Mouse (Mus musculus) liver, postnatal 0 days (tissue): ENCODE results near the gene Zfp39. TPM values are rescaled to one million over a fixed set of nuclear protein-coding genes. Genes with fewer than 3 reads are reported as not detected.
A peak's percentile ranks its signal among the peaks of the same experiment; 100 is the strongest.
"Not testable (repeated sequence)": the region's sequence is repeated elsewhere in the genome, so short reads cannot be mapped to it uniquely, and the experiment has no call there.

Experiments used
- ATAC-seq: fragments of 200-750 bp; cut with Nextera tagmentation; 2 replicates; pipeline ENCODE4 v1.8.0; 2017; ENCODE audit warnings: mild to moderate bottlenecking, moderate library complexity
- DNase-seq: peaks from one replicate; pipeline ENCODE4 v3.0.0-alpha.2; 2016
- H3K27ac ChIP-seq: fragments of 300-500 bp; sonication (generic); 2 replicates; pipeline ENCODE4 v1.5.1; 2014; ENCODE audit warnings: antibody characterized with exemption, moderate library complexity, mild to moderate bottlenecking, low read depth
- H3K27me3 ChIP-seq: fragments of 300-500 bp; sonication (generic); 2 replicates; pipeline ENCODE4 v1.6.1; 2014; ENCODE audit warnings: low read length, control low read depth, mixed read lengths; ENCODE audit not compliant: insufficient read depth
- H3K36me3 ChIP-seq: fragments of 300-500 bp; sonication (generic); replicated peaks from 2 replicates; pipeline ENCODE4 v1.6.1; 2014; ENCODE audit warnings: mild to moderate bottlenecking, control low read depth, low read length, moderate library complexity, mixed read lengths; ENCODE audit not compliant: insufficient read depth
- H3K4me1 ChIP-seq: fragments of 300-500 bp; sonication (generic); 2 replicates; pipeline ENCODE4 v1.6.1; 2014; ENCODE audit warnings: antibody characterized with exemption, mild to moderate bottlenecking, control low read depth; ENCODE audit not compliant: insufficient read depth
- H3K4me2 ChIP-seq: fragments of 300-500 bp; sonication (generic); 2 replicates; pipeline ENCODE4 v1.6.1; 2014; ENCODE audit warnings: low read depth, mild to moderate bottlenecking, low read length, moderate library complexity, mixed read lengths
- H3K4me3 ChIP-seq: fragments of 300-500 bp; sonication (generic); 2 replicates; pipeline ENCODE4 v1.5.1; 2014; ENCODE audit warnings: low read depth, low read length
- H3K9ac ChIP-seq: fragments of 300-500 bp; sonication (generic); replicated peaks from 2 replicates; pipeline ENCODE4 v1.6.1; 2014; ENCODE audit warnings: mild to moderate bottlenecking, moderate library complexity
- H3K9me3 ChIP-seq: fragments of 300-500 bp; sonication (generic); 2 replicates; pipeline ENCODE4 v1.6.1; 2016; ENCODE audit warnings: mild to moderate bottlenecking, control low read depth, low read length, mixed read lengths
- CTCF ChIP-seq: sonication (generic); IDR thresholded peaks from 2 replicates; pipeline ENCODE4 v1.5.1; 2016; ENCODE audit warnings: antibody characterized with exemption, low read depth
- EP300 ChIP-seq: IDR thresholded peaks from 2 replicates; pipeline ENCODE4 v1.6.1; 2016; ENCODE audit warnings: antibody characterized with exemption, low read depth, mild to moderate bottlenecking
- whole genome bisulfite sequencing: fragments of 180-500 bp; shearing (Covaris S2); extraction: QIAGEN DNeasy Blood & Tissue Kit; methylation state at CpG from one replicate; pipeline ENCODE4 v1.1.7; 2014; ENCODE audit not compliant: insufficient replicate concordance; 5-methylcytosine and 5-hydroxymethylcytosine counted together
- polyA plus RNA-seq: library from polyadenylated mRNA; unstranded; fragments of >200 nt; fragmentation: Nextera tagmentation; extraction: Ambion mirVana; gene quantifications from 2 replicates; pipeline ENCODE4 v1.2.1, GENCODE M21; 2015

Gene Zfp39
- polyA plus RNA-seq, 1 experiment from 2014 or later, result 3.1 TPM

DNA sequence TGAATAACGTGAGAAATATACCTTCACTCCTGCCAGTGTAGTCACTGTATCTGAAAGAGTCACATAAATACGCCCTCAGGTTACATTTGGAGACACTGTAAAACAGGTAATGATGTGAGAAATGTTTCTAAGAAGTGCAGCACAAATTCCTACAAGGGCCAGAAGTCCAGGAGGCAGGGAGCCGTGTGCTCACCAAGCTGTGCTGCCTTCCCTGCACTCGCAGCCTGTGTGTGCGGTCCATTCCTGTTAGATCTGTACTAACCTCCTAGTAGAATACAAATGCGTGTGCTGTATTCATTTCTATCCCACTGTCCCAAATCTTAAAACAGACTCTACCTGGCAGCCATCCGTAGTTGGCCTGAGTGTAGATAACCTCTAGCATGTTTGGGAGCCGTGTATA is 43.3 kb downstream of the Zfp39 start:
- Histone ChIP-seq H3K27me3 (no peaks in the 10 kb centered on the region), H3K4me2 (no peak overlapping the region), H3K9ac (no peak overlapping the region), H3K4me1 (no peaks in the 10 kb centered on the region), H3K27ac (no peak overlapping the region), H3K36me3 (peaks cover 44% of the 10 kb centered on the region), H3K9me3 (peaks cover 21% of the 10 kb centered on the region), H3K4me3 (no peak overlapping the region)
- WGBS, result 87% methylated on average over 8 of the region's 8 CpGs
- no peak for ATAC-seq
- no peak for TF ChIP-seq EP300
- no peak for TF ChIP-seq CTCF
- no peak for DNase-seq

DNA sequence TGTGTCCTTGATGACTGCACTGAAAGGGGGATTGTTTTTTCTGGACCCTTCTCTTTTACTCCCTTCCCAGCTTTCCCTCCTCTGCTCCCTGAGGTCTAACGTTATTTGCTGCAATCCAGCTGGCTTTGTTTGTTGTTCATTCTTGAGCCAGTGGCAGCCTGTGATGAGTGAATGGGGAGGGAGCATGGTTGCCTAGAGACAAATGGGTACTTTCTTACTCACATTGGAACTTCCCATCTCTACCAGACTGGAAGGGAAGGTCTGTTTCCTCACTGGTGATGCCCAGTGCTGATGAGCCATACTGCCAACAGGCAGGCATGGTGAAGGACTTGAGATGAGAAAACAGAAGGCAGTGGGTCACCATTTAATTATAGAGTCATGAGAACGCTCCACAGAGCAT is 54.3 kb downstream of the Zfp39 start:
- DNase-seq (no peak), ATAC-seq (no peak)
- no peak for TF ChIP-seq CTCF
- no peak for TF ChIP-seq EP300
- WGBS, result 70% methylated on average over 2 of the region's 2 CpGs
- H3K27me3 ChIP-seq, result no peaks in the 10 kb centered on the region
- no peak overlapping the region for H3K27ac ChIP-seq
- H3K9ac ChIP-seq, result no peak overlapping the region
- H3K9me3 ChIP-seq, result no peaks in the 10 kb centered on the region
- no peak overlapping the region for H3K4me3 ChIP-seq
- peaks cover 10% of the 10 kb centered on the region for H3K4me1 ChIP-seq
- H3K36me3 ChIP-seq, result peaks cover 15% of the 10 kb centered on the region
- no peak overlapping the region for H3K4me2 ChIP-seq

- ATAC-seq (no peak), DNase-seq (no peak)
- H3K27ac ChIP-seq, result peak overlapping the region; percentile 60; the same call in 1 of the 2 replicates
Observed at GRCm38 (mm10) chr11:58847636-58848035, 56.4 kb downstream of the Zfp39 start.

GRCm38 (mm10) chr11:58846919-58847461 is 57.0 kb downstream of the Zfp39 start, which contains the start of gene Gm12258:
Gene Gm12258 (plus strand): TSS chr11:58847158.
- TF ChIP-seq EP300 (peak; percentile 57; the same call in 1 of the 2 replicates), CTCF (no peak)
- Histone ChIP-seq H3K4me3 (peak within 1 kb of the TSS; percentile 70), H3K36me3 (peaks cover 4% of the 10 kb centered on the region; the same call in 1 of the 2 replicates), H3K4me1 (peaks cover 10% of the 10 kb centered on the region), H3K27ac (peak within 1 kb of the TSS; percentile 60), H3K27me3 (no peaks in the 10 kb centered on the region), H3K4me2 (peak within 1 kb of the TSS; percentile 88), H3K9me3 (no peaks in the 10 kb centered on the region), H3K9ac (peak within 1 kb of the TSS; percentile 79)
- WGBS, result 0% methylated on average over 24 of the region's 24 CpGs
- DNase-seq (peak; percentile 88), ATAC-seq (peak; percentile 100)

More at GRCm38 (mm10) chr11:58847636-58848035, 56.4 kb downstream of the Zfp39 start:
- Histone ChIP-seq H3K36me3 (peaks cover 7% of the 10 kb centered on the region; the same call in 1 of the 2 replicates), H3K9ac (peak overlapping the region; percentile 79), H3K4me1 (peaks cover 10% of the 10 kb centered on the region), H3K4me2 (peak overlapping the region; percentile 88), H3K27me3 (no peaks in the 10 kb centered on the region), H3K9me3 (no peaks in the 10 kb centered on the region), H3K4me3 (peak overlapping the region; percentile 70)
- no peak for TF ChIP-seq CTCF
- TF ChIP-seq EP300, result no peak
- WGBS, result 20% methylated on average over 9 of the region's 9 CpGs

DNA sequence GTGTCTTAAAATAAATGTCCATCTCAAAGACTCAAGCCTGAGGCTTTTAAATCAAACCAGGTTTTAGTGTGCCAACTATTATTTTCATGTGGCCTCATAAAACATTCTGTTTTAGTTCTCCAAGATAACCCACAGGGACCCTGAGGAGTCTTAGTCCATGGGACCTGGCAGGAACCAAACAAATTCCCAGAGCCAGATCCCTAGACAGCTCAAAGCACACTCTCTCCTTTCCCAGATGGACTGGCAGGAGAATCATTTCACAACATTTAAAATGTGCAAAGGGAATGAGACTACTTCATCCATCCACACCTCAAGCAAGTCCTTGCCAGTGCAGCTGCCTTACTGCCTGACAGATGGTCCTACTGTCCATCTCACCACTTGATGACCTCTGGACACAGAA is 65.1 kb downstream of the Zfp39 start, which contains the start of gene Olfr311:
Gene Olfr311, plus strand, starts transcription at position 301 of the 400 bp plus-strand sequence.
- H3K9me3 ChIP-seq, DNase-seq, H3K36me3 ChIP-seq, H3K27me3 ChIP-seq, H3K4me2 ChIP-seq, H3K27ac ChIP-seq, ATAC-seq, H3K4me3 ChIP-seq, H3K9ac ChIP-seq, H3K4me1 ChIP-seq: not testable (repeated sequence)

Other genes starting within 250 kb of the Zfp39 start
- 0.06 TPM in 1 of 2 replicates, not detected in the other for gene Olfr322, start 245.4 kb downstream of the Zfp39 start, polyA plus RNA-seq
- gene Olfr320, start 223.1 kb downstream of the Zfp39 start, polyA plus RNA-seq, result not detected in 2 replicates
- gene Olfr319, start 205.1 kb downstream of the Zfp39 start, polyA plus RNA-seq, result not detected in 2 replicates
- gene Olfr318, start 180.2 kb downstream of the Zfp39 start, polyA plus RNA-seq, result not detected in 2 replicates
- gene Olfr317, start 165.0 kb downstream of the Zfp39 start, polyA plus RNA-seq, result not detected in 2 replicates
- gene Olfr316, start 151.5 kb downstream of the Zfp39 start, polyA plus RNA-seq, result not detected in 2 replicates
- not detected in 2 replicates for gene Olfr315, start 131.0 kb downstream of the Zfp39 start, polyA plus RNA-seq
- gene Olfr314, start 121.3 kb downstream of the Zfp39 start, polyA plus RNA-seq, result not detected in 2 replicates
- 0.25 TPM in 1 of 2 replicates, not detected in the other for gene Fam183b, start 102.3 kb downstream of the Zfp39 start, polyA plus RNA-seq
- not detected in 2 replicates for gene Olfr313, start 89.2 kb downstream of the Zfp39 start, polyA plus RNA-seq
- gene Olfr312, start 75.0 kb downstream of the Zfp39 start, polyA plus RNA-seq, result not detected in 2 replicates
- not detected in 2 replicates for gene Olfr311, start 65.0 kb downstream of the Zfp39 start, polyA plus RNA-seq
- 0.85 and 1.3 TPM in 2 replicates for gene Gm12258, start 57.1 kb downstream of the Zfp39 start, polyA plus RNA-seq
- 0.94 and 1.6 TPM in 2 replicates for gene 2810021J22Rik, start 37.0 kb downstream of the Zfp39 start, polyA plus RNA-seq
- 7.9 and 9.9 TPM in 2 replicates for gene Btnl10, start 13.7 kb upstream of the Zfp39 start, polyA plus RNA-seq
- 85.3 and 96.0 TPM in 2 replicates for gene Rnf187, start 34.7 kb upstream of the Zfp39 start, polyA plus RNA-seq
- 4.9 and 10.0 TPM in 2 replicates for gene Hist3h2ba, start 44.7 kb upstream of the Zfp39 start, polyA plus RNA-seq
- 14.3 and 14.8 TPM in 2 replicates for gene Hist3h2a, start 50.5 kb upstream of the Zfp39 start, polyA plus RNA-seq
- 0.11 and 0.15 TPM in 2 replicates for gene Trim17, start 50.5 kb upstream of the Zfp39 start, polyA plus RNA-seq
- 8.8 and 8.9 TPM in 2 replicates for gene Trim11, start 73.9 kb upstream of the Zfp39 start, polyA plus RNA-seq
- 0.31 and 0.49 TPM in 2 replicates for gene Obscn, start 232.2 kb upstream of the Zfp39 start, polyA plus RNA-seq